Mouse (Mus musculus) stomach, embryonic 14.5 days (tissue): ENCODE data around the gene Incenp. TPM values are rescaled to one million over a fixed set of nuclear protein-coding genes. Genes with fewer than 3 reads are reported as not detected.
"Not testable (repeated sequence)": the region's sequence is repeated elsewhere in the genome, so short reads cannot be mapped to it uniquely, and the experiment has no call there.

Experiments
- ATAC-seq: fragments of 200-750 bp; cut with Nextera tagmentation; 2 replicates; pipeline ENCODE4 v1.8.0; 2017; ENCODE audit warnings: low read depth, moderate TSS enrichment; ENCODE audit not compliant: insufficient number of reproducible peaks, insufficient read depth, low FRiP score
- H3K27ac ChIP-seq: fragments of 300-500 bp; sonication (generic); 2 replicates; pipeline ENCODE4 v1.5.1; 2014; ENCODE audit warnings: mild to moderate bottlenecking, low read length, moderate library complexity, mixed read lengths
- H3K27me3 ChIP-seq: fragments of 300-500 bp; sonication (generic); 2 replicates; pipeline ENCODE4 v1.6.1; 2014; ENCODE audit warnings: low read length, control low read depth, mixed read lengths; ENCODE audit not compliant: control insufficient read depth, insufficient read depth
- H3K36me3 ChIP-seq: fragments of 300-500 bp; sonication (generic); 2 replicates; pipeline ENCODE4 v1.6.1; 2014; ENCODE audit warnings: mild to moderate bottlenecking, control low read depth, low read length, moderate library complexity, mixed read lengths; ENCODE audit not compliant: control insufficient read depth, insufficient read depth
- H3K4me1 ChIP-seq: fragments of 300-500 bp; sonication (generic); 2 replicates; pipeline ENCODE4 v1.6.1; 2014; ENCODE audit warnings: low read length, control low read depth, mixed read lengths; ENCODE audit not compliant: control insufficient read depth, insufficient read depth
- H3K4me2 ChIP-seq: fragments of 300-500 bp; sonication (generic); replicated peaks from 2 replicates; pipeline ENCODE4 v1.6.1; 2014; ENCODE audit warnings: low read depth, low read length, control low read depth
- H3K4me3 ChIP-seq: fragments of 300-500 bp; sonication (generic); 2 replicates; pipeline ENCODE4 v1.5.1; 2014; ENCODE audit warnings: low read depth, low read length, control low read depth
- H3K9ac ChIP-seq: fragments of 300-500 bp; sonication (generic); replicated peaks from 2 replicates; pipeline ENCODE4 v1.6.1; 2014; ENCODE audit warnings: low read depth, mild to moderate bottlenecking, control low read depth, low read length, moderate library complexity, mixed read lengths
- H3K9me3 ChIP-seq: fragments of 300-500 bp; sonication (generic); 2 replicates; pipeline ENCODE4 v1.6.1; 2016; ENCODE audit warnings: low read depth, low read length, control low read depth; ENCODE audit not compliant: control insufficient read depth
- WGBS: fragments of 180-500 bp; shearing (Covaris S2); extraction: QIAGEN DNeasy Blood & Tissue Kit; methylation state at CpG from one replicate; pipeline ENCODE4 v1.1.7; 2014; 5-methylcytosine and 5-hydroxymethylcytosine counted together
- polyA plus RNA-seq: library from polyadenylated mRNA; unstranded; fragments of >200 nt; fragmentation: Nextera tagmentation; extraction: Ambion mirVana; gene quantifications from 2 replicates; pipeline ENCODE4 v1.2.1, GENCODE M21; 2014

Gene Incenp
- polyA plus RNA-seq, 1 experiment from 2014 or later: 84.9 TPM

DNA sequence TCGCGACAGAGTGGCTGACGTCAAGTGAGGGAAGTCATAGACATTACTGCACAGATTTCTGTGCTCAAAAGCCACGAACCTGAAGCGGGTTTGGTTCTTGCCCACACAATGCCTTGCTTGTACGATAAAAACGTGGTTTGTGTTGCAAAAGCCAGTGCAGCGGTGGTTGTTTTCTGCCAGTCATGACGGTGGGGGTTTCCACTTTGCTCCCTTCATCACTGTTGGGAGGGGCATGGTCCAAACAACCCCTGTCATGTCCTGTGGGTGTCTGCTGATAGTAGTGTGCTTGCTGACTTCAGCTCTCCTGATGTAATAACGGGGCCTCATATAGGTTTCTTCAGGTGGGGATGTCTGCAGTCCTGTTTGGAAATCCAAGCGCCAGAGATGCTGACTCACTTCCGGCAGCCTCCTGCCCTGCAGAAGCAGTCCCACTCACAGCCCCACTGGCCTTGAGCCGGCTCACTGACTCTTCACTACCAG lies 39.5 kb upstream of the Incenp start:
- Histone ChIP-seq H3K4me1 (peaks cover 6% of the 10 kb centered on the region; the same call in 1 of the 2 replicates), H3K27me3 (no peaks in the 10 kb centered on the region), H3K9ac (no peak overlapping the region), H3K4me2 (no peak overlapping the region), H3K27ac (no peak overlapping the region; the same call in 1 of the 2 replicates), H3K36me3 (no peaks in the 10 kb centered on the region), H3K9me3 (no peaks in the 10 kb centered on the region), H3K4me3 (no peak overlapping the region)
- no peak for ATAC-seq
- WGBS: 67% methylated on average over 13 of the region's 13 CpGs

DNA sequence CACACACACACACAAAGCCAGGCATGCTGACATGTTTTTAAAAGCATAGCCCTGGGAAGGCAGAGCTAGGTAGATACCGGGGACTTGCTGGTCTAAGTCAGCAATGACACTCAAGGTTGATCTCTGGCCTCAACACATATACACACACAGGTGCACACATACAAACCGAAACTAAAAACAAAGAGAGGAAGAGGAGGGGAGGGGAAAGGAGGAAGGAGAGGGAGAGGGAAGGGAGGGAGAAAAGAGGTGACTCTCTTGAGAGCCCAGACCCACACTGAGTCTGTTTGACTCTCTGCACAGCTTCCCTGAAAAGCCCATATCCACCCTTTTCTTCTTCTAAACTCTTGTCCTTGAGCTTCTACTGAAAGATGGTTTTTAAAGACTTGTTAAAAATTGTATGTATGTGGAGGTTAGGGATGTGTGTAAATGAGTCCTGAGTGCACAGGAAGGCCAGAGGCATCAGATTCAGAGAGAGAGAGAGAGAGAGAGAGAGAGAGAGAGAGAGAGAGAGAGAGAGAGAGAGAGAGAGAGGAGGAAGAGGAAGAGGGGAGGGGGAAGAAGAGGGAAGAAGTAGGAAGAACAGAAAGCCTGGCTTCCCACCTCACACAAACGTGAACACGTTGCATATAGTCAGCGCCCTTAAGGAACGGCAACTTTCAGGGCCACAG lies 38.9 kb upstream of the Incenp start:
- ATAC-seq: no peak

DNA sequence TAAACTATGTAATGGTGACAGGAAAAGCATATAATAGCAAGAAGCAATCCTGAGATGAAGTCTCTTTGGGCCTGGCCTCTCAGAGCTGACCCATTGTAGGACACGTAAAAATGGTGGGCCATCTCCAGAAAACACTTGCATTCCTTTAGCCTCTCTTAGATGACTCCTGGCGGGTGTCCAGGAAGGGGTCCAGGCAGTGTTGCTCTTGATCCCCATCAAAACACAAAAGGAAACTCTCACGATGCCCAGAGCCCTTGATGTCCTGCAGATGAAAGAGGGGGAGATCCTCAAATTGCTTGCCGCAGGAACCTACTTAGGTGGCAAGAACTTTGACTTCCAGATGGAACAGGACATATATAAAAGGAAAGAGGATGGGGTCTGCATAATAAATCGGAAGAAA lies 38.1 kb upstream of the Incenp start:
- Histone ChIP-seq H3K27me3 (no peaks in the 10 kb centered on the region), H3K9ac (no peak overlapping the region), H3K9me3 (no peaks in the 10 kb centered on the region), H3K4me1 (no peaks in the 10 kb centered on the region), H3K36me3 (no peaks in the 10 kb centered on the region), H3K4me2 (no peak overlapping the region), H3K4me3 (no peak overlapping the region), H3K27ac (no peak overlapping the region)
- no peak for ATAC-seq
- 66% methylated on average over 5 of the region's 5 CpGs for WGBS

More for the DNA sequence above, 38.9 kb upstream of the Incenp start:
- H3K27ac ChIP-seq: no peak overlapping the region; the same call in 1 of the 2 replicates
- H3K4me3 ChIP-seq: no peak overlapping the region
- WGBS: 79% methylated on average over 6 of the region's 6 CpGs
- no peak overlapping the region for H3K4me2 ChIP-seq
- H3K36me3 ChIP-seq: no peaks in the 10 kb centered on the region
- H3K9ac ChIP-seq: no peak overlapping the region
- H3K4me1 ChIP-seq: peaks cover 4% of the 10 kb centered on the region; the same call in 1 of the 2 replicates
- no peaks in the 10 kb centered on the region for H3K9me3 ChIP-seq
- H3K27me3 ChIP-seq: no peaks in the 10 kb centered on the region

DNA sequence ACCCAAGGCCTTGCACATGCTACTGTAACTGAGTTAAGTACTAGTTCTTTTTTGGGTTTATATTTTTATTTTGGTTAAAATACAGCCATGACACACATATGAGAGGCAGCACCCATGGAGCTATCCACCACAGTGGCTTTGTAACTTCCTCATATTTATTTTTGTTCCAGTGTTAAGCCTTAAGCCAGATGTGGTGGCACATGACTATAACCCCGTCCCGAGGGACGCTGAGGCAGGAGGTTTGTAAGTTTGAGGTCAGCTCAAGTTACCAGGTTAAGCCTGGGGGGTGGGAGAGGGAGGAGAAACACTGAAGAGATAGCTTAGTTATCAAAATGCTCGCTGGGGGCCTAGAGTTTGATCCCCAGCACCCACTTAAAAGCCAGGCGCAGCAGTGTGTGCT lies 37.2 kb upstream of the Incenp start:
- no peak overlapping the region for H3K27ac ChIP-seq
- H3K4me1 ChIP-seq: no peaks in the 10 kb centered on the region
- H3K4me3 ChIP-seq: no peak overlapping the region
- no peak for ATAC-seq
- no peaks in the 10 kb centered on the region for H3K36me3 ChIP-seq
- H3K9ac ChIP-seq: no peak overlapping the region
- H3K4me2 ChIP-seq: no peak overlapping the region
- 63% methylated on average over 5 of the region's 5 CpGs for WGBS
- no peaks in the 10 kb centered on the region for H3K9me3 ChIP-seq
- H3K27me3 ChIP-seq: no peaks in the 10 kb centered on the region

DNA sequence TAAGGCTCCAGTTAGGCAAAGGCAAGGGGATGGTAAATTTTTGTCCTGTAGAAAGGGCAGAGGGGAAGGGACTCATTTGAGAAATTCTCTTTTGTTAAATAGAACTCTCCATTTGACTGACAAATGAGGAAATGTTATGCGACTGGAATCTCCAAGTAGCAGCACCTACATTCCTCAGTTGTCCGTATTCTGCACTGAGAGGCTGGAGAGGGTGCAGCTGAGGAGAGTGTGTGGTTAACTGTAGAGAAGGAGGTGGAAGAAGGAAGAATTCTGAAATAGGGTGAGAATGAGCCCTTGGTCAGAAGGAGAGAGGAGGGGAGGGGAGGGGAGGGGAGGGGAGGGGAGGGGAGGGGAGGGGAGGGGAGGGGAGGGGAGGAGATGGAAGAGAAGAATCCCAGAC lies 34.6 kb upstream of the Incenp start:
- WGBS: 55% methylated on average over 2 of the region's 2 CpGs

DNA sequence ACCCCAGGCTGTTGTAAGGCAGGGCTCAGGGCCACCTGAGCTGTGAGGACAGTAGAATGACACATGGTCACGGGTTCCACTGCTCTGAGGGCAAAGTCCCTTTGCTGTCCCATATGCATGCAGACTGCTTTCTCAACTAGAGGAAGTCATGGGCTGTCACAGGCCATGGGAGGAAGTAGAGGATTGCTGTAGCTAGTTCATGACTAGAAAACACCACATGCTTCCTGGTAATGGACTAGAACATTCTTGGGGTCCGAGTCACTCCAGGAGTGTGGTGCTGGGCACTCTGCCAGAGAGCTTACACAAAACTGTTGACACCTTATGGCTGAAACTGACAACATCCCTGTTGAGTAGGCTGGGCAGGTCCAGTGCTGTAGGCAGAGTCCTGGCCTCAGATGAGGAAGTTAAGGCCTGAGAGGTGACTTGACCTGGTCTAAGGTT lies 31.8 kb upstream of the Incenp start:
- WGBS: 63% methylated on average over 2 of the region's 2 CpGs
- H3K27me3 ChIP-seq, H3K36me3 ChIP-seq, H3K9me3 ChIP-seq, ATAC-seq, H3K9ac ChIP-seq, H3K27ac ChIP-seq, H3K4me1 ChIP-seq, H3K4me3 ChIP-seq, H3K4me2 ChIP-seq: not testable (repeated sequence)

More for the DNA sequence above, 34.6 kb upstream of the Incenp start:
- Histone ChIP-seq H3K36me3 (no peaks in the 10 kb centered on the region), H3K9ac (no peak overlapping the region), H3K4me2 (no peak overlapping the region), H3K27ac (no peak overlapping the region), H3K4me3 (no peak overlapping the region), H3K9me3 (no peaks in the 10 kb centered on the region), H3K4me1 (no peaks in the 10 kb centered on the region), H3K27me3 (no peaks in the 10 kb centered on the region)
- no peak for ATAC-seq

DNA sequence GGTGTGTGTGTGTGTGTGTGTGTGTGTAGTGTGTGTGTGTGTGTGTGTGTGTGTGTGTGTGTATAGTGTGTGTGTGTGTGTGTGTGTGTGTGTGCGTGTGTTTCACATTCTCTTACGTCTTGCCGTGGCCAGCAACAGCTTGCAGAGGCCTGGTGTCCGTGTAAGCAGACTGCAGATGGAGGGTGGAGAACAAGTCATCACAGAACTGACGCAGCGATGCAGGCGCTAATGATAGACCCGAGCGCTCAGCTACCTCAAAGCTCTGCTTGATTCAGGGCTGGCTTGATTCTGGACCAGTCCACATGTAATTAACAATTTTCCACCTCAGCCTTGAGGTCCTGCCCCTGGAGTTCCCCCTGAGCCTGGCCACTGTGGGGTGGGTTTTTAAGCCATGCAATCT lies 28.7 kb upstream of the Incenp start:
- H3K4me1 ChIP-seq: no peaks in the 10 kb centered on the region
- H3K27me3 ChIP-seq: no peaks in the 10 kb centered on the region
- no peak overlapping the region for H3K9ac ChIP-seq
- ATAC-seq: no peak
- H3K4me2 ChIP-seq: no peak overlapping the region
- no peaks in the 10 kb centered on the region for H3K9me3 ChIP-seq
- no peak overlapping the region for H3K4me3 ChIP-seq
- no peaks in the 10 kb centered on the region for H3K36me3 ChIP-seq
- 82% methylated on average over 9 of the region's 9 CpGs for WGBS
- H3K27ac ChIP-seq: no peak overlapping the region

DNA sequence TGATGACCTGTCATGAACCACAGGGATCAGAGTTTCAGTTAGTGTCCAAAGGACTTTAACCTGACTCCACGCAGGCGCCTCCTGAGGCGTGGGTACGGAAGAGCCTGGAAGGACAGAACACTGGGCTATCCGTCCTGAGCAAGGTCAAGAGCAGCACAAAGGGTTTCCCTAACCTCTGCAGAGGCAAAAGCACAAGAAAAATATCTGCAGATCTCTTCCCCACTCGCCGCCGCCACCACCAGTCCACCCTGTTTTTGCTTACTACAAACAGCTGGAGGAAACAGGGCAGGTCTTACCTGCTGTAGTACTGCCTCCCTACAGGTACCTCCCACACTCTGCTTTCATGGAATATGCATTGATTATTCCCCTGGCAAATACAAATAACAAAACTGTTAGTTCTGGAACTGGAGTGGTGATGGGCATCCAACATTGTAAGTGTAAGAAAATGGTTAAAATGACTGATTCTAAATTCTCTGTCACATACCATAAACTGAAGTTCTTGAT lies 25.5 kb upstream of the Incenp start:
- H3K36me3 ChIP-seq: no peaks in the 10 kb centered on the region
- H3K27me3 ChIP-seq: no peaks in the 10 kb centered on the region
- 51% methylated on average over 8 of the region's 8 CpGs for WGBS
- no peaks in the 10 kb centered on the region for H3K9me3 ChIP-seq
- H3K4me1 ChIP-seq: 0 out of 2 replicates have a peak, but pooled peaks cover 3% of the 10 kb centered on the region
- H3K4me2 ChIP-seq: no peak overlapping the region
- H3K9ac ChIP-seq: no peak overlapping the region
- H3K4me3 ChIP-seq: no peak overlapping the region
- no peak overlapping the region for H3K27ac ChIP-seq
- ATAC-seq: no peak
